Mouse (Mus musculus): ENCODE measurements around the gene Actl6b.

Gene Actl6b

GRCm38 (mm10) chr5:137553411-137553837, at the start of gene Actl6b:
Gene Actl6b (plus strand): TSS chr5:137553517.
- peak; percentile 78 for DNase-seq (ENCODE audit: low spot score)

- DNase-seq (ENCODE audit: low spot score), result no peak
Observed at GRCm38 (mm10) chr5:137504041-137504440, 49.3 kb upstream of the Actl6b start.

GRCm38 (mm10) chr5:137510014-137510501, 43.3 kb upstream of the Actl6b start:
- peak; percentile 58 for DNase-seq (ENCODE audit: low spot score)

GRCm38 (mm10) chr5:137510573-137511390, 42.5 kb upstream of the Actl6b start:
- DNase-seq (ENCODE audit: low spot score), result no peak

- DNase-seq (ENCODE audit: low spot score), result no peak
Observed at GRCm38 (mm10) chr5:137511706-137512105, 41.6 kb upstream of the Actl6b start.

- DNase-seq (ENCODE audit: low spot score), result no peak
Observed at GRCm38 (mm10) chr5:137512847-137513794, 40.2 kb upstream of the Actl6b start.

GRCm38 (mm10) chr5:137513951-137514721, 39.2 kb upstream of the Actl6b start:
- DNase-seq (ENCODE audit: low spot score), result no peak

- no peak for DNase-seq (ENCODE audit: low spot score)
Observed at GRCm38 (mm10) chr5:137514811-137515210, 38.5 kb upstream of the Actl6b start.

- no peak for DNase-seq (ENCODE audit: low spot score)
Observed at GRCm38 (mm10) chr5:137518436-137518835, 34.9 kb upstream of the Actl6b start, which contains the start of gene Gigyf1. Gene Gigyf1 (plus strand): TSS chr5:137518548.

- DNase-seq (ENCODE audit: low spot score), result no peak
Observed at GRCm38 (mm10) chr5:137519691-137520550, 33.4 kb upstream of the Actl6b start.

GRCm38 (mm10) chr5:137521861-137522260, 31.5 kb upstream of the Actl6b start:
- no peak for DNase-seq (ENCODE audit: low spot score)

- no peak for DNase-seq (ENCODE audit: low spot score)
Observed at GRCm38 (mm10) chr5:137522711-137523110, 30.6 kb upstream of the Actl6b start.

- no peak for DNase-seq (ENCODE audit: low spot score)
Observed at GRCm38 (mm10) chr5:137523396-137524250, 29.7 kb upstream of the Actl6b start.

GRCm38 (mm10) chr5:137524251-137524515, 29.1 kb upstream of the Actl6b start:
- DNase-seq (ENCODE audit: low spot score), result no peak

GRCm38 (mm10) chr5:137524671-137525070, 28.6 kb upstream of the Actl6b start:
- DNase-seq (ENCODE audit: low spot score), result no peak

GRCm38 (mm10) chr5:137525511-137525910, 27.8 kb upstream of the Actl6b start:
- DNase-seq (ENCODE audit: low spot score), result no peak

- no peak for DNase-seq (ENCODE audit: low spot score)
Observed at GRCm38 (mm10) chr5:137526192-137526936, 27.0 kb upstream of the Actl6b start.

GRCm38 (mm10) chr5:137527413-137527812, 25.9 kb upstream of the Actl6b start:
- DNase-seq (ENCODE audit: low spot score), result no peak

GRCm38 (mm10) chr5:137528247-137528968, 24.9 kb upstream of the Actl6b start:
- no peak for DNase-seq (ENCODE audit: low spot score)

All from ovary, postnatal 10 days (tissue).